Mouse (Mus musculus): ENCODE data around the gene Chst2. TPM values are rescaled to one million over a fixed set of nuclear protein-coding genes. Genes with fewer than 3 reads are reported as not detected.

Gene Chst2
- total RNA-seq, 2 experiments from 2014 or later = 103 to 109 TPM

GRCm38 (mm10) chr9:95405511-95405945 is 994 bp downstream of the Chst2 start:
- peak overlapping the region; percentile 97 for H3K27ac ChIP-seq
- DNase-seq (ENCODE audit: low spot score in 2 of 2) = peak; percentile 85 to 91
- TF ChIP-seq CTCF (conservative IDR thresholded peaks at IDR 0.05) = peak; percentile 88
- peak overlapping the region; percentile 69 for H3K4me3 ChIP-seq

- TF ChIP-seq CTCF (conservative IDR thresholded peaks at IDR 0.05) = no peak
- peak in 1 of 2 experiments; percentile 30 for DNase-seq (ENCODE audit: low spot score in 2 of 2)
- H3K27ac ChIP-seq = peak overlapping the region; percentile 97
- peak overlapping the region; percentile 69 for H3K4me3 ChIP-seq
These were observed 1.6 kb downstream of the Chst2 start for GRCm38 (mm10) chr9:95404811-95405465.

GRCm38 (mm10) chr9:95401686-95402085 is 4.8 kb downstream of the Chst2 start:
- no peak for DNase-seq (ENCODE audit: low spot score in 2 of 2)
- no peak for TF ChIP-seq CTCF (conservative IDR thresholded peaks at IDR 0.05)
- 0 out of 2 replicates have a peak overlapping the region, but pooled peaks have one; percentile 74 for H3K27ac ChIP-seq
- H3K4me3 ChIP-seq = peak overlapping the region; percentile 69

GRCm38 (mm10) chr9:95392011-95392410 is 14.5 kb downstream of the Chst2 start:
- Histone ChIP-seq H3K4me3 (no peak overlapping the region), H3K27ac (no peak overlapping the region)
- DNase-seq (ENCODE audit: low spot score in 2 of 2) = no peak
- no peak for TF ChIP-seq CTCF (conservative IDR thresholded peaks at IDR 0.05)

GRCm38 (mm10) chr9:95389956-95390355 is 16.6 kb downstream of the Chst2 start:
- no peak for DNase-seq (ENCODE audit: low spot score in 2 of 2)
- H3K4me3 ChIP-seq = no peak overlapping the region
- H3K27ac ChIP-seq = no peak overlapping the region; the same call in 1 of the 2 replicates
- TF ChIP-seq CTCF (conservative IDR thresholded peaks at IDR 0.05) = no peak

GRCm38 (mm10) chr9:95387881-95388380 is 18.6 kb downstream of the Chst2 start:
- DNase-seq (ENCODE audit: low spot score in 2 of 2) = no peak
- H3K4me3 ChIP-seq = no peak overlapping the region
- no peak for TF ChIP-seq CTCF (conservative IDR thresholded peaks at IDR 0.05)
- no peak overlapping the region for H3K27ac ChIP-seq

- H3K27ac ChIP-seq = no peak overlapping the region
- H3K4me3 ChIP-seq = no peak overlapping the region
- no peak for DNase-seq (ENCODE audit: low spot score in 2 of 2)
- TF ChIP-seq CTCF (conservative IDR thresholded peaks at IDR 0.05) = no peak
These were observed 30.6 kb downstream of the Chst2 start for GRCm38 (mm10) chr9:95375966-95376365.

GRCm38 (mm10) chr9:95375336-95375735 is 31.2 kb downstream of the Chst2 start:
- H3K4me3 ChIP-seq = no peak overlapping the region
- DNase-seq (ENCODE audit: low spot score in 2 of 2) = no peak
- TF ChIP-seq CTCF (conservative IDR thresholded peaks at IDR 0.05) = no peak
- H3K27ac ChIP-seq = no peak overlapping the region

GRCm38 (mm10) chr9:95373741-95374140 is 32.8 kb downstream of the Chst2 start:
- no peak for TF ChIP-seq CTCF (conservative IDR thresholded peaks at IDR 0.05)

GRCm38 (mm10) chr9:95365882-95366281 is 40.6 kb downstream of the Chst2 start:
- Histone ChIP-seq H3K27ac (no peak overlapping the region), H3K4me3 (no peak overlapping the region)
- TF ChIP-seq CTCF (conservative IDR thresholded peaks at IDR 0.05) = no peak
- no peak for DNase-seq (ENCODE audit: low spot score in 2 of 2)

More at GRCm38 (mm10) chr9:95373741-95374140, 32.8 kb downstream of the Chst2 start:
- DNase-seq (ENCODE audit: low spot score in 2 of 2) = no peak
- Histone ChIP-seq H3K4me3 (no peak overlapping the region), H3K27ac (no peak overlapping the region)

GRCm38 (mm10) chr9:95353829-95354391 is 52.6 kb downstream of the Chst2 start:
- H3K27ac ChIP-seq = no peak overlapping the region
- H3K4me3 ChIP-seq = no peak overlapping the region
- TF ChIP-seq CTCF (conservative IDR thresholded peaks at IDR 0.05) = no peak
- DNase-seq (ENCODE audit: low spot score in 2 of 2) = no peak

- Histone ChIP-seq H3K4me3 (no peak overlapping the region), H3K27ac (no peak overlapping the region)
- no peak for DNase-seq (ENCODE audit: low spot score in 2 of 2)
- TF ChIP-seq CTCF (conservative IDR thresholded peaks at IDR 0.05) = no peak
These were observed 54.6 kb downstream of the Chst2 start for GRCm38 (mm10) chr9:95351968-95352367.

GRCm38 (mm10) chr9:95350550-95350949 is 56.0 kb downstream of the Chst2 start:
- DNase-seq (ENCODE audit: low spot score in 2 of 2) = no peak
- TF ChIP-seq CTCF (conservative IDR thresholded peaks at IDR 0.05) = no peak
- no peak overlapping the region for H3K4me3 ChIP-seq
- H3K27ac ChIP-seq = no peak overlapping the region

Other genes with a start within 250 kb of the Chst2 start
- gene U2surp, start 105.3 kb upstream of the Chst2 start, total RNA-seq (2021) = 10 to 100 TPM; 71.1 to 74.4 TPM
- 10 to 100 TPM; 45.9 to 47.6 TPM for gene Paqr9, start 152.9 kb upstream of the Chst2 start, total RNA-seq (2021)
- 1 to 10 TPM; 2.9 to 3.0 TPM for gene Pcolce2, start 230.9 kb upstream of the Chst2 start, total RNA-seq (2021)